Mouse (Mus musculus): ENCODE results near the gene Lmna.

Gene Lmna

GRCm38 (mm10) chr3:88538271-88539145 lies 28.8 kb upstream of the Lmna start:
- peak; percentile 14 for DNase-seq

DNA sequence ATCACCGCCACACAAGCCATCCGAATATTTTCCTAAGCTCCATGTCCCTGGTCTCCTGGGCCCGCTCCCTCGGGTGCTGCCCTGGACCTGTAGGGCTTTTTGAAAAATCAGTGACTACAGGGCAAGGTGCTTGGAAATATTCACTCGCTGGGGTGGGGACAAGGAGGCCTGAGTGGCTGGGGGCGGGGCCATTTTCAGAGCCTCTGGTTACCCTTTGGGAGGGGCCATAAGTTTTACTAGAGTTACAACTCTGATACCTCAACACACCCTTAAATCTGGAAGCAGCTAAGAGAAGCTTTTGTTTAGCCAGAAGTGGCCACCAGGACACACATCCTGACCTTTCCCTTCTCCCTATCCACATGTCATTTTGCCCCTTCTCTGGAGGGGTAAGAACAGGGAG lies 27.4 kb upstream of the Lmna start:
- no peak for DNase-seq

DNA sequence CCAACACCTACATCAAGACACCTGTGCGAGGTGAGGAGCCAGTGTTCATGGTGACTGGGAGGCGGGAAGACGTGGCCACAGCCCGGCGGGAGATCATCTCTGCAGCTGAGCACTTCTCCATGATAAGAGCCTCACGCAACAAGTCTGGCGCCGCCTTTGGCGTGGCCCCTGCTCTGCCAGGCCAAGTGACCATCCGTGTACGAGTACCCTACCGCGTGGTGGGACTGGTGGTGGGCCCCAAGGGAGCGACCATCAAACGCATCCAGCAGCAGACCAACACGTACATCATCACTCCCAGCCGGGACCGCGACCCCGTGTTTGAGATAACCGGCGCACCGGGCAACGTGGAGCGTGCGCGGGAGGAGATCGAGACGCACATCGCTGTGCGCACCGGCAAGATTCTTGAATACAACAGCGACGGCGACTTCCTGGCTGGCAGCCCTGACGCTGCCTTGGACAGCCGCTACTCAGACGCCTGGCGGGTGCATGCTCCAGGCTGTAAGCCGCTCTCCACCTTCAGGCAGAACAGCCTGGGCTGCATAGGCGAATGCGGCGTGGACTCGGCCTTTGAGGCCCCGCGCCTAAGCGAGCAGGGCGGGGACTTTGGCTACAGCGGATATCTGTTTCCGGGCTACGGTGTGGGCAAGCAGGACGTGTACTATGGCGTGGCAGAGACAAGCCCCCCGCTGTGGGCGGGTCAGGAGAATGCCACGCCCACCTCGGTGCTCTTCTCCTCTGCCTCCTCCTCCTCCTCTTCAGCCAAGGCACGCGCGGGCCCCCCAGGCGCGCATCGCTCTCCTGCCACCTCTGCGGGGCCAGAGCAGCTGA lies 26.6 kb upstream of the Lmna start:
- peak; percentile 85 for DNase-seq

- peak; percentile 11 for DNase-seq
These were observed 25.8 kb upstream of the Lmna start for GRCm38 (mm10) chr3:88535527-88535926.

DNA sequence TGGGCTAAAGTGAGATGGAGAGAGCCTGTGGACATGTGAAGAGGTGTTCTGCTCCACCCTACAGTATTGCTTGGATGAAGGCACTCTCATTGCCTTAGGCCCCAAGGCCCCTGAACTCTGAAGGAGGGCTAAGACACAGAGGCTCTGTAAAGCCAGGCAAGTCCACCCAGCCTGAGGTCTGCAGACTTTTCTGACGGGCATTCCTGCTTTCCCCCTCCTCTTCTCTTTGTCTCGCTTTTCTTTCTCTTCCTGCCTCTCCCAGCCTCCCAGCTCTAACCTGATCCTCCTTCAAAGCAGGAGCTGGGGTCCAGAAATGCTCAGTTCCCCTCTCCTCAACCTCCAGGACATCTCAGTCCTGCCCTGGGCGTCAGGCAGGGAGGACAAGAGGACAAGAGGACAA lies 25.2 kb upstream of the Lmna start:
- DNase-seq = no peak

DNA sequence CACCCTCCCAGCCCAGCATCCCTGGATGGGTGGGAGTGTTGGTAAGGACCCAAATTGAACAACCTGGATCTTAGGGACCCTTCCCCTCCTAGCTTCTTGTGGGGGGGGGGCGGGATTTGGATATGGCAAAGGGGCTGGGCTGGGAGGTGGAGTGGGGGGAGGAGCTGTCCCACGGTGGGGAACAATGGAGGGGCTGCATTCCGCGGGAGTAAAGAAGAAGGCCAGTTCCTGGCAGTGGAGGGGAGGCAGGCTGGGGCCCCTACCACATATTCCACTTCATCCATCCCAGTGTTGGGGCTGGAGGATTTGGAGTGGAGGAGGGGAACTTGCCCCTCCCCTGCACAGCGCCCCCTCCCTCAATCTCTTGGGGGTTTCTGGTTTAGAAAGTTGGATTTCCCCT lies 23.9 kb upstream of the Lmna start:
- DNase-seq = no peak

- DNase-seq = peak; percentile 70
These were observed 23.1 kb upstream of the Lmna start for GRCm38 (mm10) chr3:88532689-88533511.

DNA sequence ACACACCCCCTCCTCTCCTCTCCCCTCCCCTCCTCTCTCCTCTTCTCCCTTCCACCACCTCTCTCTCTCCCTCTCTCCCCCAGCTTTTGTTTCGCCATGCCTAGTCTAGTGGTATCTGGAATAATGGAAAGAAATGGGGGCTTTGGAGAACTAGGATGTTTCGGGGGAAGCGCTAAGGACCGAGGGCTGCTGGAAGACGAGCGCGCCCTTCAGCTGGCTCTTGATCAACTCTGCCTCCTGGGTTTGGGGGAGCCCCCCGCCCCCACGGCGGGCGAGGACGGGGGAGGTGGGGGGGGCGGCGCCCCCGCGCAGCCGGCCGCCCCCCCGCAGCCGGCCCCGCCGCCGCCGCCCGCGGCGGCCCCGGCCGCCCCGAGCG lies 22.5 kb upstream of the Lmna start, which contains the start of gene Mex3a:
Gene Mex3a, plus strand, starts transcription at position 97 of the 376 bp plus-strand sequence.
- peak; percentile 45 for DNase-seq

GRCm38 (mm10) chr3:88531348-88532298 lies 21.9 kb upstream of the Lmna start:
- DNase-seq = peak; percentile 94

- DNase-seq = peak; percentile 20
These were observed 20.5 kb upstream of the Lmna start for GRCm38 (mm10) chr3:88530082-88530864.

- peak; percentile 21 for DNase-seq
These were observed 19.6 kb upstream of the Lmna start for GRCm38 (mm10) chr3:88529204-88530000.

DNA sequence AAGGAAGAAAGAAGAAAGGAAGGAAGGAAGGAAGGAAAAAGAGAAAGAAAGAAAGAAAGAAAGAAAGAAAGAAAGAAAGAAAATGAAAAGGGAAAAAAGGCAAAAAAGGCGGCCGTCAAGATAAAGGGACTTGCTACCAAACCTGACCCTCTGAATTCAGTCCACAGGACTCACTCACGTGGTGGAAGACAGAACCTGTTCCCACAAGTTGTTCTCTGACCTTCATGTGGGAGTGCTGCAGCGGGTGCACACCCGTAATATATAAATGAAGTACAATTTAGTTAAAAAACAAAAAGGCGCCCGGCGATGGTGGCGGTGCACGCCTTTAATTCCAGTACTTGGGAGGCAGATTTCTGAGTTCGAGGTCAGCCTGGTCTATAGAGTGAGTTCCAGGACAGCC lies 18.9 kb upstream of the Lmna start:
- DNase-seq = peak; percentile 34

- DNase-seq = peak; percentile 42
These were observed 17.8 kb upstream of the Lmna start for GRCm38 (mm10) chr3:88527565-88527964.

GRCm38 (mm10) chr3:88526157-88527131 lies 16.7 kb upstream of the Lmna start:
- peak; percentile 93 for DNase-seq

GRCm38 (mm10) chr3:88525021-88525420 lies 15.3 kb upstream of the Lmna start:
- DNase-seq = no peak

GRCm38 (mm10) chr3:88523027-88523426 lies 13.3 kb upstream of the Lmna start:
- DNase-seq = no peak

DNA sequence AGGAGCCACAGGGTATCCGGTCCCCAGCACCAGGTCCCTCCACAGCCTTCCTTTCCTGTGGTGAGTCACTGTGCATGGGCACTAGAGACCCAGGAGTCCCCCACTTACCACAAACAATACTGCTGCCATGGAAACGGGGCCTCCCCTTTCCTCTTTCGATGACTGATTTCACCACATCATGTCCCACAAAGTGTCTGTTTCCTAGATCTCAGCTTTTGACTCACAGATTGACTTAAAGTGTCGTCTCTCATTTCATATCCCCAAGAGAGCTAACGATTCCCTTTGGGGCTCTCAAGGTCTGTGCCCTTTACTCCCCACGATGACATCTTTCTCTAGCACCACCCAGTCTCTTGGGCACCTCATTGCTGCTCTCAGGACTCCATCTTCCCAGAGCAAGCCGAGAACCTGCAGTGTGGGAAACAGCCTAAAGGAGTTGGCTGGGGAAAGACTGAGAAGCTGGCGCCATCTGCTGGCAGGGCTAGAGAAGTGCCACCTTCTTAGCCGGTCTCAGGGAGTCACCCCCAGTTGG lies 12.1 kb upstream of the Lmna start:
- DNase-seq = peak; percentile 77

DNA sequence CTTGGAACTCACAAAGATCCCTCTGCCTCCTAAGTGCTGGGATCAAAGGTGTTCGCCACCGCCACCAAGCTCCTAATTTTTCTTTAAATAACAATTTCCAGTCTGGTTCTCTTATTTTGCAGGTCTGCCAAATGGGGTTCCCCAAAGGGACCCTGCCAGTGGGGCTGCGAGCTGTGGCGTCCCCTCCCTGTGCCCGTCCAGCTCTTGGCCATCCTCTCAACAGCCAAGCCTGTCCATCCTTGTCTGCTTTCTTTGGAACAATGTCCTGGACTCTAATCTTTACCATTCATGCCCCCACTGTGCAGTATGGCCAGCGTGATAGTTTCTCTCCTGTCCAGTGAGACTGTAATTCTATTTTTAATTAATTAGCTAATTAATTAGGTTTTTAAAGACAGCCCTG lies 11.4 kb upstream of the Lmna start:
- no peak for DNase-seq

All from kidney, postnatal 10 days (tissue).